Mouse (Mus musculus) testis, adult 2 months (tissue): ENCODE measurements around the gene Gm49345. TPM values are rescaled to one million over a fixed set of nuclear protein-coding genes. Genes with fewer than 3 reads are reported as not detected.
A peak's percentile ranks its signal among the peaks of the same experiment; 100 is the strongest.
"Not testable (repeated sequence)": the region's sequence is repeated elsewhere in the genome, so short reads cannot be mapped to it uniquely, and the experiment has no call there.

Experiments used
- H3K27ac ChIP-seq: fragments of 200-500 bp; 2 replicates; pipeline ENCODE4 v1.5.1; 2012; ENCODE audit warnings: low read depth, low read length; ENCODE audit not compliant: control insufficient read depth, insufficient read depth
- H3K27me3 ChIP-seq: fragments of 200-500 bp; 2 replicates; pipeline ENCODE4 v1.6.1; 2012; ENCODE audit warnings: mild to moderate bottlenecking, low read length, moderate library complexity; ENCODE audit not compliant: control insufficient read depth, insufficient read depth
- H3K36me3 ChIP-seq: fragments of 200-500 bp; 2 replicates; pipeline ENCODE4 v1.6.1; 2012; ENCODE audit warnings: mild to moderate bottlenecking, low read length; ENCODE audit not compliant: control insufficient read depth, insufficient read depth
- H3K4me1 ChIP-seq: fragments of 200-500 bp; 2 replicates; pipeline ENCODE4 v1.6.1; 2012; ENCODE audit warnings: low read length; ENCODE audit not compliant: control insufficient read depth, insufficient read depth
- H3K4me3 ChIP-seq: fragments of 200-500 bp; 2 replicates; pipeline ENCODE4 v1.5.1; 2012; ENCODE audit warnings: low read depth, mild to moderate bottlenecking, low read length, moderate library complexity, mixed read lengths; ENCODE audit not compliant: control insufficient read depth
- CTCF ChIP-seq: fragments of 200-500 bp; IDR thresholded peaks from 2 replicates; pipeline ENCODE4 v1.5.1; 2012; ENCODE audit warnings: low read depth, mild to moderate bottlenecking, inconsistent platforms, low read length, moderate library complexity; ENCODE audit not compliant: control insufficient read depth, insufficient read depth, insufficient replicate concordance
- POLR2A ChIP-seq: fragments of 200-500 bp; IDR thresholded peaks from 2 replicates; pipeline ENCODE4 v1.6.1; 2012; ENCODE audit warnings: low read depth, mild to moderate bottlenecking, inconsistent platforms, low read length, moderate library complexity; ENCODE audit not compliant: control insufficient read depth
- polyA plus RNA-seq: library from polyadenylated mRNA; depleted of rRNA; stranded (reverse); fragments of >200 nt; gene quantifications from 2 replicates; pipeline ENCODE4 v1.2.3, GENCODE M21; 2012; rRNA removed

Gene Gm49345
- not detected in 2 replicates for polyA plus RNA-seq

DNA sequence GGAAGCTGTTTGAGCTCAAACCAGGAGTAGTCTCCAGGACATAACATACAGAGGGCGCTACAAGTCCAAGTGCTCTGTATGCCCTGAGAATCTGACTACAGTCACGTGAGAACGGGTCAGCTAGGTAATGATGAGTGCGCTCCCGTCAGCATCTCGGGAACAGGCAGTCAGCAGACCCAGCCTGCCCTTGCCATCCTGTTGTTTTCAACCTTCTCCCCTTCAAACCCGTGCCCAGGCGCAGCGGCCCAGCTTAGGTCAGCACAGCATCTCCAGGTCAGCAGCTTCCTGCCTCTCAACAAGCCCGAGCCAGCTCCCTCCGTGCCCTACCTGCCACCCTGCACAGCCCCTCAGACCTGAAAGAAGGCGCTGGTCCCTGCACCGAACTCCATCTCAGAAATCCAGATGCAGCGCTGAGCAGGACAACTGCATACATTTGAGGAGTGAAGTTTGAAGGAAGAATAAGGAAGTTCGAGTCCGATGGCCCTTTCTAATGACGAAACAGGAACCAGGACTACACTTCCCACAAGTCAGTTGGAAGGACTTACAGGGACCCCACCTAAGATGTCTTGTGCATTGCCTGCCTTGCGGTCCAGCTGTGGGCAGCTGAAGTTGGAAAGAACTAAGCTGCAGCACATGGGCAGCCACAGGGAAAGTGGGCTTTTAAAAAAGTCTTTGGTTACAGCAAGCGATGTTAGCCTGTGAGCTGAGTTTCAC lies at the start of gene Gm49345, which contains the start of gene Zfp729a:
Gene Gm49345, minus strand, starts transcription at position 476 of the 714 bp plus-strand sequence.
Gene Zfp729a, minus strand, starts transcription at position 498 of the 714 bp plus-strand sequence.
- Histone ChIP-seq H3K27ac (peak within 1 kb of the TSS; percentile 15; the same call in 1 of the 2 replicates), H3K27me3 (no peaks in the 10 kb centered on the region), H3K36me3 (no peaks in the 10 kb centered on the region), H3K4me1 (peaks cover 3% of the 10 kb centered on the region), H3K4me3 (peak within 1 kb of the TSS; percentile 92)
- TF ChIP-seq POLR2A (no peak), CTCF (no peak)

GRCm38 (mm10) chr13:67686971-67687370 lies 49.4 kb upstream of the Gm49345 start, which contains the start of gene Zfp738:
Gene Zfp738 (minus strand): TSS chr13:67687071.
- H3K4me1 ChIP-seq, result peaks cover 2% of the 10 kb centered on the region; the same call in 1 of the 2 replicates
- no peak for TF ChIP-seq CTCF
- no peak for TF ChIP-seq POLR2A
- H3K36me3 ChIP-seq, result no peaks in the 10 kb centered on the region
- no peak within 1 kb of the TSS for H3K27ac ChIP-seq
- H3K27me3 ChIP-seq, result no peaks in the 10 kb centered on the region
- no peak within 1 kb of the TSS for H3K4me3 ChIP-seq

- not testable (repeated sequence) for H3K4me1 ChIP-seq, H3K36me3 ChIP-seq, H3K27me3 ChIP-seq, H3K4me3 ChIP-seq, H3K27ac ChIP-seq
Observed at GRCm38 (mm10) chr13:67683841-67684240, 46.3 kb upstream of the Gm49345 start.

- H3K36me3 ChIP-seq, H3K4me1 ChIP-seq, H3K27me3 ChIP-seq: not testable (repeated sequence)
- peak overlapping the region; percentile 92 for H3K4me3 ChIP-seq
- peak overlapping the region; percentile 20; the same call in 1 of the 2 replicates for H3K27ac ChIP-seq
Observed at GRCm38 (mm10) chr13:67682959-67683735, 45.6 kb upstream of the Gm49345 start.

DNA sequence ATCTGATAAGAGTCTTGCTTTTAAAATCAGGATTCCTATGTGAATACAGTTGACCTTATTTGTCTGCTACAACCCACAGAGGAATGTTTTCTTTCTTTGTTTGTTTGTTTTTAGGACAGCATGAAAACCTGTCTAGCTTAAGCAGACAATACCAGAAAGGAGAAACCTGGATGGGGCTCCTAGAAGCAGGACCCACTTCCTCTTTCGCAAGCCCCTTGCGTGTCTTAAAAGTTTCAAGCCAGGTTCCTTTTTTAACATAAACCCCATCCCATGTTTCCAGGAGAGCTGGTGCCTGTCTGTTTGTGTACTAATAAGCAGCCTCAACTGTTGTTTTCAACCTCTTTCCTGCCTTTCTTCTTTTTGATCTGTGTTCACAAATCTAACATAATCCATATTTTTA lies 37.3 kb upstream of the Gm49345 start:
- Histone ChIP-seq H3K27me3 (no peaks in the 10 kb centered on the region), H3K4me1 (no peaks in the 10 kb centered on the region), H3K36me3 (no peaks in the 10 kb centered on the region), H3K27ac (no peak overlapping the region), H3K4me3 (no peak overlapping the region)
- TF ChIP-seq POLR2A (no peak), CTCF (no peak)

GRCm38 (mm10) chr13:67652496-67652895 lies 14.9 kb upstream of the Gm49345 start:
- Histone ChIP-seq H3K27me3 (no peaks in the 10 kb centered on the region), H3K4me1 (no peaks in the 10 kb centered on the region), H3K36me3 (no peaks in the 10 kb centered on the region), H3K27ac (no peak overlapping the region), H3K4me3 (no peak overlapping the region)
- no peak for TF ChIP-seq POLR2A
- TF ChIP-seq CTCF, result no peak

DNA sequence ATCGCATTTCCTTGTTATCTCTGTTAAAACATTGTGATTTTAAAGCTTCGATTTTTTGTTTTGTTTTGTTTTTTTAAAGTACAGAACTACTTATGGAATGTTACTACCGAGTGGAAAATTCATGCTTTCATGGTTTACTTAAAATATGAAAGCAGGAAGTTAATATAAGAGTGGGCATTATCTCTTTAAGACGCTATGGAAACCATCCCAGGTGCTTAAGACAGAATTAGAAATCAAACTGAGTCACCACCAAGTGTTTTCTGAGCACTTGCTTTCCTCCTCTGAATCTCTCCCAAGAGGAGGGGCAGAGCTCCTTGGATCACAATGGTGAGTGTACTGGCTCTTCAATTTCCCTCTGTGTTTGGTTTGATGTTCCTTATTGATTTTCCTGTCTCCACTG lies 27.5 kb downstream of the Gm49345 start:
- no peak overlapping the region for H3K27ac ChIP-seq
- TF ChIP-seq CTCF (no peak), POLR2A (no peak)
- H3K4me1 ChIP-seq, result peaks cover 2% of the 10 kb centered on the region; the same call in 1 of the 2 replicates
- no peaks in the 10 kb centered on the region for H3K27me3 ChIP-seq
- H3K36me3 ChIP-seq, result no peaks in the 10 kb centered on the region
- no peak overlapping the region for H3K4me3 ChIP-seq
